Mouse (Mus musculus): ENCODE measurements at regions not wholly inside any gene's neighbourhood (a gene's known extent, or its start where the extent isn't known, plus 50 kb on each side); places are given as distances from the start of the nearest gene placed in this dataset.

DNA sequence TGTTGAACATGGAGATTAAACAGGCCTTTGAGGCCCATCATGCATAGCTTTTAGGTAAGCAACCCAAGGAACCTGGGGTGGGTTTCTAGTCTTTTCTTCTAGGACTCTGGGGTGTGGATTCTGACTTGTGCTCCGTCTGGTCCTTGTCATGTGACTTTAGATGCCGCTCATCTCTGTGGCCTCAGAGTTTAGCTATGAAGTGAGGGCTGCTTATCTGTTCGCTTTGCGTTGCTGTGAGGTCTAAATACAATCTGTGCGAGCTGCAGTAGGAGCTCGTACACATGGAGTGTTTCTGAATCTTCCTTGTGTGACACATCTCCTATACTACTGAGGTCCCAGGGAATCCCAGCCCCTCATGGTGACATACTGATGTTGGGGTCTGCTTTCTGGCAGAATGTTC is 67.8 kb upstream of the Zfp831 start:
- no peak for DNase-seq (ENCODE audit: low read depth, low spot score)
- H3K9ac ChIP-seq (ENCODE audit: control insufficient read depth, low read depth, low read length, poor library complexity, severe bottlenecking), result no peak overlapping the region

GRCm38 (mm10) chr2:174580906-174581703 is 62.2 kb upstream of the Zfp831 start:
- TF ChIP-seq JUND (IDR thresholded peaks at IDR 0.05; ENCODE audit: low read depth, low read length) (no peak), SIN3A (IDR thresholded peaks at IDR 0.05; ENCODE audit: low read length) (peak; percentile 44; the same call in 1 of the 2 replicates), EP300 (IDR thresholded peaks at IDR 0.05; ENCODE audit: low read depth in 1 of 2, low read length in 2 of 2) (peak; percentile 83 to 91), RAD21 (IDR thresholded peaks at IDR 0.05; ENCODE audit: low read depth, low read length) (no peak), ZNF384 (IDR thresholded peaks at IDR 0.05; ENCODE audit: low read depth, low read length) (no peak), MAX (IDR thresholded peaks at IDR 0.05; ENCODE audit: low read length) (no peak), ZMIZ1 (IDR thresholded peaks at IDR 0.05; ENCODE audit: low read depth, low read length) (no peak), TAL1 (IDR thresholded peaks at IDR 0.05; ENCODE audit: low read length) (peak; percentile 42), TBP (IDR thresholded peaks at IDR 0.05; ENCODE audit: low read depth, low read length) (no peak), ETS1 (IDR thresholded peaks at IDR 0.05; ENCODE audit: low read depth, low read length) (peak; percentile 52; the same call in 1 of the 2 replicates), SMC3 (IDR thresholded peaks at IDR 0.05; ENCODE audit: low read depth, low read length) (no peak), CHD2 (IDR thresholded peaks at IDR 0.05; ENCODE audit: low read length) (no peak; the same call in 1 of the 2 replicates), UBTF (IDR thresholded peaks at IDR 0.05; ENCODE audit: borderline replicate concordance, insufficient read depth, low read depth, low read length) (no peak), TCF12 (IDR thresholded peaks at IDR 0.05; ENCODE audit: low read depth, low read length) (peak; percentile 84), POLR2A (IDR thresholded peaks at IDR 0.05; ENCODE audit: control insufficient read depth in 1 of 2, insufficient read depth in 1 of 2, low read depth in 1 of 2, low read length in 2 of 2, poor library complexity in 1 of 2) (no peak), POLR2AphosphoS5 (IDR thresholded peaks at IDR 0.05; ENCODE audit: borderline replicate concordance, low read depth, low read length) (no peak), USF1 (IDR thresholded peaks at IDR 0.05; ENCODE audit: low read depth, low read length) (no peak), GATA1 (IDR thresholded peaks at IDR 0.05; ENCODE audit: low read depth, low read length) (peak; percentile 90), POLR2AphosphoS2 (IDR thresholded peaks at IDR 0.05; ENCODE audit: low read length) (no peak)
- peak; percentile 74 for DNase-seq (ENCODE audit: low read depth, low spot score)

More for the DNA sequence above, 67.8 kb upstream of the Zfp831 start:
- H3K4me1 ChIP-seq (ENCODE audit: control insufficient read depth in 1 of 2, insufficient read depth in 2 of 2, low read length in 2 of 2), result peaks cover 5 to 7% of the 10 kb centered on the region in 2 experiments; a peak in 3 of 4 replicates
- no peaks in the 10 kb centered on the region for H3K9me3 ChIP-seq (replicated peaks; ENCODE audit: insufficient read depth, low read length)
- no peak for TF ChIP-seq MYC (IDR thresholded peaks at IDR 0.05; ENCODE audit: low read depth, low read length)
- TF ChIP-seq SMC3 (IDR thresholded peaks at IDR 0.05; ENCODE audit: low read depth, low read length), result no peak
- TF ChIP-seq CHD2 (IDR thresholded peaks at IDR 0.05; ENCODE audit: low read length), result no peak
- no peak for TF ChIP-seq GATA1 (IDR thresholded peaks at IDR 0.05; ENCODE audit: low read depth, low read length)
- TF ChIP-seq EP300 (IDR thresholded peaks at IDR 0.05; ENCODE audit: low read depth in 1 of 2, low read length in 2 of 2), result no peak
- TF ChIP-seq BHLHE40 (IDR thresholded peaks at IDR 0.05; ENCODE audit: borderline replicate concordance, low read depth, low read length), result no peak
- no peak for TF ChIP-seq POLR2AphosphoS2 (IDR thresholded peaks at IDR 0.05; ENCODE audit: low read length)
- peaks cover 0 to 5% of the 10 kb centered on the region in 2 experiments; a peak in 2 of 4 replicates for H3K36me3 ChIP-seq (ENCODE audit: control insufficient read depth in 1 of 2, insufficient read depth in 2 of 2, low read length in 2 of 2)
- H3K27ac ChIP-seq (ENCODE audit: control insufficient read depth, low read depth, low read length), result no peak overlapping the region
- no peak overlapping the region for H3K4me3 ChIP-seq (ENCODE audit: control insufficient read depth in 1 of 2, insufficient read depth in 1 of 2, low read depth in 2 of 2, low read length in 2 of 2)
- H3K79me2 ChIP-seq (ENCODE audit: control insufficient read depth, insufficient read depth, low read length, poor library complexity), result no peaks in the 10 kb centered on the region
- H3K27me3 ChIP-seq (ENCODE audit: control insufficient read depth in 1 of 2, insufficient read depth in 2 of 2, low read length in 2 of 2), result 0 out of 4 replicates have a peak, but pooled peaks cover 0 to 1% of the 10 kb centered on the region in 2 experiments

More at GRCm38 (mm10) chr2:174580906-174581703, 62.2 kb upstream of the Zfp831 start:
- Histone ChIP-seq H3K4me3 (ENCODE audit: control insufficient read depth in 1 of 2, insufficient read depth in 1 of 2, low read depth in 2 of 2, low read length in 2 of 2) (no peak overlapping the region), H3K27ac (ENCODE audit: control insufficient read depth, low read depth, low read length) (peak overlapping the region; percentile 60), H3K9ac (ENCODE audit: control insufficient read depth, low read depth, low read length, poor library complexity, severe bottlenecking) (no peak overlapping the region), H3K27me3 (ENCODE audit: control insufficient read depth in 1 of 2, insufficient read depth in 2 of 2, low read length in 2 of 2) (no peaks in the 10 kb centered on the region), H3K79me2 (ENCODE audit: control insufficient read depth, insufficient read depth, low read length, poor library complexity) (no peaks in the 10 kb centered on the region), H3K36me3 (ENCODE audit: control insufficient read depth in 1 of 2, insufficient read depth in 2 of 2, low read length in 2 of 2) (peaks cover 0 to 9% of the 10 kb centered on the region in 2 experiments; a peak in 2 of 4 replicates), H3K9me3 (replicated peaks; ENCODE audit: insufficient read depth, low read length) (no peaks in the 10 kb centered on the region), H3K4me1 (ENCODE audit: control insufficient read depth in 1 of 2, insufficient read depth in 2 of 2, low read length in 2 of 2) (peaks cover 6 to 15% of the 10 kb centered on the region in 2 experiments; a peak in 3 of 4 replicates)

Measured in MEL (cell line).